Mouse (Mus musculus) forebrain, embryonic 16.5 days (tissue): ENCODE results near the gene Gtf2i. TPM values are rescaled to one million over a fixed set of nuclear protein-coding genes. Genes with fewer than 3 reads are reported as not detected.

Source experiments
- ATAC-seq: fragments of 200-750 bp; cut with Nextera tagmentation; 2 replicates; pipeline ENCODE4 v1.8.0; 2017; ENCODE audit warnings: mild to moderate bottlenecking, moderate library complexity
- H3K27ac ChIP-seq: fragments of 300-500 bp; sonication (generic); 2 replicates; pipeline ENCODE4 v1.5.1; 2014; ENCODE audit warnings: low read length, control low read depth
- H3K27me3 ChIP-seq: fragments of 300-500 bp; sonication (generic); replicated peaks from 2 replicates; pipeline ENCODE4 v1.6.1; 2014; ENCODE audit warnings: low read length; ENCODE audit not compliant: control insufficient read depth, insufficient read depth
- H3K36me3 ChIP-seq: fragments of 300-500 bp; sonication (generic); 2 replicates; pipeline ENCODE4 v1.6.1; 2014; ENCODE audit not compliant: control insufficient read depth, insufficient read depth
- H3K4me1 ChIP-seq: fragments of 300-500 bp; sonication (generic); replicated peaks from 2 replicates; pipeline ENCODE4 v1.6.1; 2014; ENCODE audit warnings: low read length; ENCODE audit not compliant: control insufficient read depth, insufficient read depth
- H3K4me2 ChIP-seq: fragments of 300-500 bp; sonication (generic); 2 replicates; pipeline ENCODE4 v1.6.1; 2014; ENCODE audit warnings: mild to moderate bottlenecking, low read length, control low read depth
- H3K4me3 ChIP-seq: fragments of 300-500 bp; sonication (generic); replicated peaks from 2 replicates; pipeline ENCODE4 v1.5.1; 2014; ENCODE audit warnings: mild to moderate bottlenecking, low read length, control low read depth
- H3K9ac ChIP-seq: fragments of 300-500 bp; sonication (generic); replicated peaks from 2 replicates; pipeline ENCODE4 v1.6.1; 2014; ENCODE audit warnings: low read depth, low read length, control low read depth
- H3K9me3 ChIP-seq: fragments of 300-500 bp; sonication (generic); 2 replicates; pipeline ENCODE4 v1.6.1; 2016; ENCODE audit warnings: low read length; ENCODE audit not compliant: control insufficient read depth
- WGBS: fragments of 180-500 bp; shearing (Covaris S2); extraction: QIAGEN DNeasy Blood & Tissue Kit; methylation state at CpG from one replicate; pipeline ENCODE4 v1.1.7; 2014; 5-methylcytosine and 5-hydroxymethylcytosine counted together
- polyA plus RNA-seq: library from polyadenylated mRNA; unstranded; fragments of >200 nt; fragmentation: Nextera tagmentation; extraction: Ambion mirVana; gene quantifications from 2 replicates; pipeline ENCODE4 v1.2.1, GENCODE M21; 2015

Gene Gtf2i
- polyA plus RNA-seq, 1 experiment from 2014 or later: 168 TPM

DNA sequence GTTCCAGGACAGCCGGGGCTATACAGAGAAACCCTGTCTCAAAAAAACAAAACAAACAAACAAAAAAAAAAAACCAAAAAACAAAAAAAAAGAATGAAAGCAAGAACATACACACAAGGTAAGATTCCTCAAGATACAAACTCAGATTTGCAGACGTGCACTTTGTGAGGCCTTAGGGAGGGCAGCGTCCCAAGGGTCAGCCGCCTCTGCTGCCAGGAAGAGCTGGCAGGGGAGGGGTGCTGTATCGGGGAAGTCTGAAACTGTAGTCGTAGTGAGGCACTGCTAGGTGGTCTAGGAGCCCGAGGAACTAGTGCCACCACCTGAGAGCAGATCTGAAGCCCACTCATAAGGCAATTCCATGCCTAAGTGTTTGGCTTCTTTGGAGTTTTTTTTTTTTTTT lies 20.0 kb downstream of the Gtf2i start:
- Histone ChIP-seq H3K36me3 (peaks cover 17% of the 10 kb centered on the region; the same call in 1 of the 2 replicates), H3K4me1 (no peaks in the 10 kb centered on the region), H3K27me3 (no peaks in the 10 kb centered on the region), H3K27ac (no peak overlapping the region), H3K9ac (no peak overlapping the region), H3K9me3 (no peaks in the 10 kb centered on the region), H3K4me2 (no peak overlapping the region), H3K4me3 (no peak overlapping the region)
- ATAC-seq: no peak
- 95% methylated on average over 7 of the region's 7 CpGs for WGBS

- H3K36me3 ChIP-seq: peaks cover 48% of the 10 kb centered on the region
- H3K9ac ChIP-seq: no peak overlapping the region
- H3K9me3 ChIP-seq: no peaks in the 10 kb centered on the region
- ATAC-seq: no peak
- H3K27me3 ChIP-seq: no peaks in the 10 kb centered on the region
- H3K4me2 ChIP-seq: no peak overlapping the region
- H3K4me1 ChIP-seq: no peaks in the 10 kb centered on the region
- 93% methylated on average over 6 of the region's 6 CpGs for WGBS
- H3K27ac ChIP-seq: no peak overlapping the region
- H3K4me3 ChIP-seq: no peak overlapping the region
Observed at GRCm38 (mm10) chr5:134291096-134291495, 23.5 kb downstream of the Gtf2i start.

DNA sequence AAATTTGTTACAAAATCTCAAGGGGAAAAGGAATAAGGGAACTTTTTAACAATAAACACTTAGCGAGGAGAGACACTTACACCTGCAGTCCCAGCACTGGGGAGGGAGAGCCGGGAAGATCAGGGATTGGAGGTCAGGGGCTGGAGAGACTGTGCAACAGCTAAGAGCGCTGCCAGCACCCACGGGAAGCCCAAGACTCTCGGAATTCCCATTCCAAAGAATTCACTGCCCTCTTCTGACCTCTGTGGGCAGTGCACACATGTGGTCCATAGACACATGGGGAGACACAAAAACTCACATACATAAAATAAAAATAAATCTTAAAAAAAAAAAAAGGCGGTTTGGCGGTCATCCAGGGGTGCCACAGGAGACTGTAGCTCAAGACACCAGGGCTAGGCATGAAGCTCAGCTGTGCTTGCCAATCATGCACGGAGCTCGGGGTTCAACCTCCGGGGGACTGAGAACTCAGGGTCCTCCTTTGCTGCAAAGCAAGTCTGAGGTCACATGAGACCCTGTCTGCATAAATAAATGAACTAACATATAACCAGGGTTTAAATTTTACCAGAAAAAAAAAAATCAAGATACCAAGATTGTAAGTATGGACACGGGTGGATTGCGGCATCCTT lies 24.5 kb downstream of the Gtf2i start:
- Histone ChIP-seq H3K4me2 (no peak overlapping the region), H3K9me3 (no peaks in the 10 kb centered on the region), H3K36me3 (peaks cover 54% of the 10 kb centered on the region), H3K9ac (no peak overlapping the region), H3K4me3 (no peak overlapping the region), H3K4me1 (no peaks in the 10 kb centered on the region), H3K27ac (no peak overlapping the region), H3K27me3 (no peaks in the 10 kb centered on the region)
- ATAC-seq: no peak
- WGBS: 93% methylated on average over 12 of the region's 12 CpGs

- Histone ChIP-seq H3K36me3 (peaks cover 66% of the 10 kb centered on the region), H3K9me3 (no peaks in the 10 kb centered on the region), H3K27ac (no peak overlapping the region), H3K9ac (no peak overlapping the region), H3K4me3 (no peak overlapping the region), H3K27me3 (no peaks in the 10 kb centered on the region), H3K4me1 (no peaks in the 10 kb centered on the region), H3K4me2 (no peak overlapping the region)
- WGBS: 94% methylated on average over 3 of the region's 3 CpGs
- ATAC-seq: no peak
Observed at GRCm38 (mm10) chr5:134288071-134288470, 26.5 kb downstream of the Gtf2i start.

- H3K4me1 ChIP-seq: no peaks in the 10 kb centered on the region
- H3K36me3 ChIP-seq: peaks cover 70% of the 10 kb centered on the region
- no peaks in the 10 kb centered on the region for H3K9me3 ChIP-seq
- no peak overlapping the region for H3K4me2 ChIP-seq
- 94% methylated on average over 12 of the region's 12 CpGs for WGBS
- H3K27me3 ChIP-seq: no peaks in the 10 kb centered on the region
- ATAC-seq: no peak
- no peak overlapping the region for H3K27ac ChIP-seq
- no peak overlapping the region for H3K9ac ChIP-seq
- no peak overlapping the region for H3K4me3 ChIP-seq
Observed at GRCm38 (mm10) chr5:134284921-134285320, 29.6 kb downstream of the Gtf2i start.

DNA sequence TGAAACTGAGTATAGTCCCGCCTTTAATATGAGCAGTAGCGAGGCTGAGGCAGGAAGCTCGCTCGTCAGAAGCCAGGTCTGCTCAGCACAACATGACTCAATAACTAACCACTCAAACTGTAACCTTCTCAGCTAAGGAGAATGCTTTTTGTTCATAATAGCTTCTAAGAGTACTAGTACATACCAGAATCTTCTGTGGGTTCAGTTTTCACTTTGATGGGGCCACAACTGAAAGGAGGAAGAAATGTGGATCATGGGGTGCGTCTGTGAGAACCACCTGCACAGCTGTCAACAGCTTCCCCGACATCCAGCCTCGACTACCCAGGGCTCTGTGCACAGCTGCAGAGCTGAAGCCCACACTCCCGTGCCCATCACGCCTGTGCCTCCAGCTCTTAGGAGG lies 32.0 kb downstream of the Gtf2i start:
- WGBS: 89% methylated on average over 9 of the region's 9 CpGs
- Histone ChIP-seq H3K4me3 (no peak overlapping the region), H3K27me3 (no peaks in the 10 kb centered on the region), H3K9ac (no peak overlapping the region), H3K4me2 (no peak overlapping the region), H3K27ac (no peak overlapping the region), H3K9me3 (no peaks in the 10 kb centered on the region), H3K4me1 (no peaks in the 10 kb centered on the region), H3K36me3 (peaks cover 64% of the 10 kb centered on the region)
- no peak for ATAC-seq

GRCm38 (mm10) chr5:134282076-134282475 lies 32.5 kb downstream of the Gtf2i start:
- no peak for ATAC-seq
- Histone ChIP-seq H3K9ac (no peak overlapping the region), H3K4me2 (no peak overlapping the region), H3K4me1 (no peaks in the 10 kb centered on the region), H3K4me3 (no peak overlapping the region), H3K27me3 (no peaks in the 10 kb centered on the region), H3K9me3 (no peaks in the 10 kb centered on the region), H3K27ac (no peak overlapping the region), H3K36me3 (peaks cover 59% of the 10 kb centered on the region)
- 72% methylated on average over 3 of the region's 3 CpGs for WGBS

GRCm38 (mm10) chr5:134279371-134279770 lies 35.2 kb downstream of the Gtf2i start:
- no peak overlapping the region for H3K4me2 ChIP-seq
- 88% methylated on average over 7 of the region's 7 CpGs for WGBS
- no peak overlapping the region for H3K4me3 ChIP-seq
- H3K27me3 ChIP-seq: no peaks in the 10 kb centered on the region
- H3K27ac ChIP-seq: no peak overlapping the region
- ATAC-seq: no peak
- no peaks in the 10 kb centered on the region for H3K9me3 ChIP-seq
- no peaks in the 10 kb centered on the region for H3K4me1 ChIP-seq
- peaks cover 42% of the 10 kb centered on the region for H3K36me3 ChIP-seq
- H3K9ac ChIP-seq: no peak overlapping the region

- ATAC-seq: no peak
- H3K27ac ChIP-seq: no peak overlapping the region
- no peak overlapping the region for H3K4me2 ChIP-seq
- H3K36me3 ChIP-seq: peaks cover 36% of the 10 kb centered on the region
- H3K9ac ChIP-seq: no peak overlapping the region
- no peak overlapping the region for H3K4me3 ChIP-seq
- 82% methylated on average over 4 of the region's 4 CpGs for WGBS
- H3K9me3 ChIP-seq: no peaks in the 10 kb centered on the region
- no peaks in the 10 kb centered on the region for H3K27me3 ChIP-seq
- no peaks in the 10 kb centered on the region for H3K4me1 ChIP-seq
Observed at GRCm38 (mm10) chr5:134277109-134277508, 37.5 kb downstream of the Gtf2i start.

- no peak overlapping the region for H3K4me3 ChIP-seq
- peaks cover 29% of the 10 kb centered on the region for H3K36me3 ChIP-seq
- H3K27me3 ChIP-seq: no peaks in the 10 kb centered on the region
- no peak overlapping the region for H3K9ac ChIP-seq
- no peak for ATAC-seq
- no peaks in the 10 kb centered on the region for H3K4me1 ChIP-seq
- H3K4me2 ChIP-seq: no peak overlapping the region
- H3K27ac ChIP-seq: no peak overlapping the region
- 84% methylated on average over 10 of the region's 10 CpGs for WGBS
- H3K9me3 ChIP-seq: no peaks in the 10 kb centered on the region
Observed at GRCm38 (mm10) chr5:134275556-134275955, 39.0 kb downstream of the Gtf2i start.
